Mouse (Mus musculus): ENCODE measurements around the gene Tet1.

DNA sequence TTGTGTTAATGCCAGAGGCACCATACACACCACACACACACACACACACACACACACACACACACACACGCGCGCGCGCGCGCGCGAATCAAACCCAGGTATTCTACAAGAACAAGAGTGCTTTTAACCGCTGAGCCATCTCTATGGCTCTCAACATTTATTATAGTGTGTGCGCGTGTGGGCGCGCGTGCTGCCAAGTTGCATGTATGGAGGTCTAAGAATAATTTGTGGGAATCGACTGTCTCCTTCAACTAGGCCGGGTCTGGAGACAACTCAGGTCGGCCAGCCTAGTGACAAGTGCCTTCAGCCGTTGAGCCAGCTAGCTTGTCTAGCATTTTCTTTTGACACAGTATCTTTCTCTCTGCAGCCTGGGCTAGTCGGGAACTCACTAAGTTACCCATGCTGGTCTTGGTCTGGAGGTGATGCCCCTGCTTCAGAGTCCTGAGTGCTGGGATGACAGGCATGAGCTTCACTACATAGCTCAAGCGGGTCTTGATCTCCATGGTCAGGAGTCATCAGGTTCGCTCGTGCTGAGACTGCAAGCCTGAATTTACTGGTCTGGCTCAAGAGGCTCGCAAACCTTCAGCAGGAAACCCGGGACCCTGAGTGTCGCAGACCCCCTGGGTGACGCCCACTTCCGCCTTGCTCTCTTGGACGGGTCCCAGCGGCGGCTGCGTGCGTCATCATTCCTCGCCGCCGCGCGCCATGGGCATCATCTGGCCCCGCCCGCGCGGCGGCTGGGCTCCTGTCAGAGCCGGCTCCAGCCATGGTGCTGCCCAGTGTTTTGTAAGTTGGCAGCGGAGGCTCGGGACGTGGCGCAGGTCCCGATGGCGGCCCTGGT, 11.3 kb upstream of the Tet1 start, which contains the start of gene Slc25a16:
- no peak for TF ChIP-seq CHD1 (IDR thresholded peaks at IDR 0.05; ENCODE audit: low read depth, low read length)
- TF ChIP-seq RCOR1 (IDR thresholded peaks at IDR 0.05; ENCODE audit: low read depth, low read length) = no peak
